Mouse (Mus musculus): ENCODE data around the gene Rgl1. TPM values are rescaled to one million over a fixed set of nuclear protein-coding genes. Genes with fewer than 3 reads are reported as not detected.
A peak's percentile ranks its signal among the peaks of the same experiment; 100 is the strongest.

The Rgl1 gene
- 10.2 and 13.7 TPM in 2 replicates for total RNA-seq (2014; rRNA removed)
- polyA plus RNA-seq (2012; rRNA removed) = 3.4 and 4.2 TPM in 2 replicates

GRCm38 (mm10) chr1:152766032-152766772 lies at the start of gene Rgl1, which contains the start of gene Arpc5:
Gene Rgl1, minus strand, starts transcription at chr1:152766351.
Gene Arpc5, plus strand, starts transcription at chr1:152766542.
- 1% methylated on average over 83 of the region's 86 CpGs for WGBS
- Histone ChIP-seq H3K36me3 (ENCODE audit: control insufficient read depth, insufficient read depth, low read length) (peaks cover 17% of the 10 kb centered on the region), H3K27ac (replicated peaks; ENCODE audit: insufficient read depth, low read depth, low read length) (peak within 1 kb of the TSS; percentile 50), H3K27me3 (ENCODE audit: control insufficient read depth, insufficient read depth, low read length) (no peaks in the 10 kb centered on the region), H3K4me3 (ENCODE audit: insufficient read depth, low read depth, low read length) (peak within 1 kb of the TSS; percentile 84), H3K9ac (ENCODE audit: low read depth, low read length) (peak within 1 kb of the TSS; percentile 70), H3K4me1 (ENCODE audit: control insufficient read depth, insufficient read depth, low read length) (peaks cover 5% of the 10 kb centered on the region), H3K79me2 (ENCODE audit: control insufficient read depth, insufficient read depth, low read length) (peaks cover 2% of the 10 kb centered on the region; the same call in 1 of the 2 replicates)
- TF ChIP-seq POLR2A (IDR thresholded peaks at IDR 0.05; ENCODE audit: extremely low read depth, insufficient read depth, low read length) = peak; percentile 91
- no peak for TF ChIP-seq CTCF (IDR thresholded peaks at IDR 0.05; ENCODE audit: low read depth, low read length)
- peak; percentile 81 for DNase-seq (ENCODE audit: extremely low read depth, low read depth, low spot score)

- H3K27ac ChIP-seq (replicated peaks; ENCODE audit: insufficient read depth, low read depth, low read length) = no peak overlapping the region
- WGBS = 50% methylated on average over 7 of the region's 7 CpGs
- TF ChIP-seq POLR2A (IDR thresholded peaks at IDR 0.05; ENCODE audit: extremely low read depth, insufficient read depth, low read length) (no peak), CTCF (IDR thresholded peaks at IDR 0.05; ENCODE audit: low read depth, low read length) (peak; percentile 32)
- no peak overlapping the region for H3K9ac ChIP-seq (ENCODE audit: low read depth, low read length)
- no peaks in the 10 kb centered on the region for H3K27me3 ChIP-seq (ENCODE audit: control insufficient read depth, insufficient read depth, low read length)
- no peaks in the 10 kb centered on the region for H3K36me3 ChIP-seq (ENCODE audit: control insufficient read depth, insufficient read depth, low read length)
- H3K4me3 ChIP-seq (ENCODE audit: insufficient read depth, low read depth, low read length) = no peak overlapping the region
- H3K79me2 ChIP-seq (ENCODE audit: control insufficient read depth, insufficient read depth, low read length) = no peaks in the 10 kb centered on the region
- DNase-seq (ENCODE audit: extremely low read depth, low read depth, low spot score) = no peak
- 0 out of 2 replicates have a peak, but pooled peaks cover 1% of the 10 kb centered on the region for H3K4me1 ChIP-seq (ENCODE audit: control insufficient read depth, insufficient read depth, low read length)
Observed at GRCm38 (mm10) chr1:152815265-152815701, 49.1 kb upstream of the Rgl1 start.

GRCm38 (mm10) chr1:152810533-152811439 lies 44.6 kb upstream of the Rgl1 start:
- Histone ChIP-seq H3K27ac (replicated peaks; ENCODE audit: insufficient read depth, low read depth, low read length) (no peak overlapping the region), H3K4me3 (ENCODE audit: insufficient read depth, low read depth, low read length) (no peak overlapping the region), H3K9ac (ENCODE audit: low read depth, low read length) (no peak overlapping the region), H3K36me3 (ENCODE audit: control insufficient read depth, insufficient read depth, low read length) (no peaks in the 10 kb centered on the region), H3K4me1 (ENCODE audit: control insufficient read depth, insufficient read depth, low read length) (no peaks in the 10 kb centered on the region; the same call in 1 of the 2 replicates), H3K27me3 (ENCODE audit: control insufficient read depth, insufficient read depth, low read length) (no peaks in the 10 kb centered on the region), H3K79me2 (ENCODE audit: control insufficient read depth, insufficient read depth, low read length) (no peaks in the 10 kb centered on the region)
- DNase-seq (ENCODE audit: extremely low read depth, low read depth, low spot score) = no peak
- TF ChIP-seq CTCF (IDR thresholded peaks at IDR 0.05; ENCODE audit: low read depth, low read length) (no peak), POLR2A (IDR thresholded peaks at IDR 0.05; ENCODE audit: extremely low read depth, insufficient read depth, low read length) (no peak)
- WGBS = 85% methylated on average over 13 of the region's 13 CpGs

GRCm38 (mm10) chr1:152809541-152810252 lies 43.5 kb upstream of the Rgl1 start:
- Histone ChIP-seq H3K4me1 (ENCODE audit: control insufficient read depth, insufficient read depth, low read length) (no peaks in the 10 kb centered on the region; the same call in 1 of the 2 replicates), H3K4me3 (ENCODE audit: insufficient read depth, low read depth, low read length) (no peak overlapping the region), H3K9ac (ENCODE audit: low read depth, low read length) (no peak overlapping the region), H3K36me3 (ENCODE audit: control insufficient read depth, insufficient read depth, low read length) (no peaks in the 10 kb centered on the region), H3K27ac (replicated peaks; ENCODE audit: insufficient read depth, low read depth, low read length) (0 out of 2 replicates have a peak overlapping the region, but pooled peaks have one; percentile 35), H3K27me3 (ENCODE audit: control insufficient read depth, insufficient read depth, low read length) (no peaks in the 10 kb centered on the region), H3K79me2 (ENCODE audit: control insufficient read depth, insufficient read depth, low read length) (no peaks in the 10 kb centered on the region)
- DNase-seq (ENCODE audit: extremely low read depth, low read depth, low spot score) = no peak
- TF ChIP-seq CTCF (IDR thresholded peaks at IDR 0.05; ENCODE audit: low read depth, low read length) (0 out of 2 replicates have a peak, but pooled peaks have one; percentile 7), POLR2A (IDR thresholded peaks at IDR 0.05; ENCODE audit: extremely low read depth, insufficient read depth, low read length) (no peak)
- 59% methylated on average over 8 of the region's 8 CpGs for WGBS

GRCm38 (mm10) chr1:152808392-152808680 lies 42.2 kb upstream of the Rgl1 start:
- H3K4me3 ChIP-seq (ENCODE audit: insufficient read depth, low read depth, low read length) = 0 out of 2 replicates have a peak overlapping the region, but pooled peaks have one; percentile 22
- H3K27me3 ChIP-seq (ENCODE audit: control insufficient read depth, insufficient read depth, low read length) = no peaks in the 10 kb centered on the region
- H3K79me2 ChIP-seq (ENCODE audit: control insufficient read depth, insufficient read depth, low read length) = no peaks in the 10 kb centered on the region
- DNase-seq (ENCODE audit: extremely low read depth, low read depth, low spot score) = no peak
- no peaks in the 10 kb centered on the region for H3K36me3 ChIP-seq (ENCODE audit: control insufficient read depth, insufficient read depth, low read length)
- no peaks in the 10 kb centered on the region; the same call in 1 of the 2 replicates for H3K4me1 ChIP-seq (ENCODE audit: control insufficient read depth, insufficient read depth, low read length)
- H3K27ac ChIP-seq (replicated peaks; ENCODE audit: insufficient read depth, low read depth, low read length) = peak overlapping the region; percentile 72; the same call in 1 of the 2 replicates
- WGBS = 97% methylated on average over 2 of the region's 2 CpGs
- H3K9ac ChIP-seq (ENCODE audit: low read depth, low read length) = no peak overlapping the region
- TF ChIP-seq POLR2A (IDR thresholded peaks at IDR 0.05; ENCODE audit: extremely low read depth, insufficient read depth, low read length) (no peak), CTCF (IDR thresholded peaks at IDR 0.05; ENCODE audit: low read depth, low read length) (no peak)

Measured in liver, adult 2 months (tissue).